Mouse (Mus musculus): ENCODE measurements around the gene Tmigd3.

DNA sequence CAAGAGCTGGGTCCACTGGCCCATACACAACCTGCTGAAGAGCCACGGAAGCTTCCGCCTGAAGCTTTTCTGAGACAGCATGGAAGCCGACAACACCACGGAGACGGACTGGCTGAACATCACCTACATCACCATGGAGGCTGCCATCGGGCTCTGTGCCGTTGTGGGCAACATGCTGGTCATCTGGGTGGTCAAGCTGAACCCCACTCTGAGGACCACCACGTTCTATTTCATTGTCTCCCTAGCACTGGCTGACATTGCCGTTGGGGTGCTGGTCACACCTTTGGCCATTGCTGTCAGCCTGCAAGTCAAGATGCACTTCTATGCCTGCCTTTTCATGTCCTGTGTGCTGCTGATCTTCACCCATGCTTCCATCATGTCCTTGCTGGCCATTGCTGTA lies 34.0 kb downstream of the Tmigd3 start:
- no peak for TF ChIP-seq CTCF (IDR thresholded peaks at IDR 0.05; ENCODE audit: borderline replicate concordance, control insufficient read depth, extremely low read depth, insufficient read depth, low read length, poor library complexity)
- no peak for TF ChIP-seq POLR2A (IDR thresholded peaks at IDR 0.05; ENCODE audit: control insufficient read depth, extremely low read depth, insufficient read depth, low read length, poor library complexity)
